Mouse (Mus musculus): Measurements from ENCODE around the gene Itgal.
"Not testable (repeated sequence)": the region's sequence is repeated elsewhere in the genome, so short reads cannot be mapped to it uniquely, and the experiment has no call there.

Itgal gene

DNA sequence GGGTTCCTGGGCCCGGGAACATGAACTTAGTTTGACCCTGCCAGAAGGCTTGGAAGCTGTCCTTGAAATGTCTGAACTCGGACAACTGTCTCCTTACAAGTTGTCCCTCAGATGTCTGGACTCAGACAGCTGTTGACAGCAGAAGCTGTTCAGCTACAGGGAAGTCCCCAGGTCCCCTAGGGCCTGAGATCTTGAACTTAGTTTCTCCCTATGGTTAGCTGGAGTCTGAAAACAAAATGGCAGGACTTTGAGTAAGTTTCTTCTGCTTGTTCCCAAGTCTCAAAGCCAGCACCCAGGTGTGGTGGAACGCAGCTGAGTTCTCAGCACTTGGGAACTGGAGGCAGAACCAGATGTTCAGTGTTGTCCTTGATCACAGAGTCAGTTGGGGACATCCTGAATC lies 16.0 kb upstream of the Itgal start:
- no peak for DNase-seq

DNA sequence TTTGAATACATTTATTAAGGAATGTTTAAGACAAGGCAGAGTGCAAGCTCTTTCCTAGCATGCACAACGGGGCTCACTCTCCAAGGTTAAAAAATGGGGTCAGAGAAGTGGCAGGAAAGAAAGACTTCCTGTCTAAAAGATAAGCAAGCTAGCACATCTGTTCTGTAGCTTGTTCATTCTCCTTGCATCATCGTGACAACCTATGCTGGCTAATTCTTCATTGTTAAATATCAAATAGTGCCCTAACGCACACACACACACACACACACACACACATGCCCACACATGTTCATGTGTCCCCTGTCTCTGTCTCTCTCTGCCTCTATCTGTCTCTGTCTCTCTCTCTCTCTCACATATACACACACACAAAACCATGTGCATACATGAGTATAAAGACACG lies 14.9 kb upstream of the Itgal start:
- no peak for DNase-seq

DNA sequence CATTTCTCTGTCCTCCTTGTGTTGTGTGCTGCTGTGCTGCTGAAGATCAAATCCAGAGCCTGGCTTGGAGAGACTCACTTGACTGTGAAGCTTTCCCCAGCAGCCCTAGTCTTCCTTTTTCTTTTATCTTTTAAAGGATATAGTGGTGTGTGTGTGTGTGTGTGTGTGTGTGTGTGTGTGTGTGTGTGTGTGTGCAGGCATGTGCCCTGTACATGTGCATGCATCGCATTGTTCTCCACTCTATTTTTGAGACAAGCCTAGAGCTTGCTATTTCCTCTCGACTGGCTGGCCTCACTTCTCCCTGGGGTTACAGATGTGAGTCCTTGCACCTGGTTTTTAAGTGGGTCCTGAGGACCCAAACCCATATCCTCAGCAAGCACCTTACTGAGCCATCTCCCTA lies 13.9 kb upstream of the Itgal start:
- no peak for DNase-seq

DNA sequence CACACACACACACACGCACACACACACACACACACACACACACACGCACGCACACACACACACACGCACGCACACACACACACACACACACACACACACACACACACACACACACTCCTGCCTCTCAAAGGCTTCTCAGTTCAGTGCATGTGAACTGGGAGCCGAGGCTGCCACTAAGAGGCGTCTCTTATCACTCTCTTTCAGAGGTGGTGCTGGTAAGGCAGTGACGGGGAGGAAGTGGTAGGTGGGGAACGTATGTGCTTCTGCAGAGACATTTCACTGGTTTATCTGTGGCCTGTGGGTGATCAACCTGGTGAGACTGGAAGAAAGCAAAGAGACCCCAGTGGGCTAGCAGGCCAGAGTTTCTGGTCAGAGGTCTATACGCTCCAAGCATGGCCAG lies 10.9 kb upstream of the Itgal start:
- no peak for DNase-seq

DNA sequence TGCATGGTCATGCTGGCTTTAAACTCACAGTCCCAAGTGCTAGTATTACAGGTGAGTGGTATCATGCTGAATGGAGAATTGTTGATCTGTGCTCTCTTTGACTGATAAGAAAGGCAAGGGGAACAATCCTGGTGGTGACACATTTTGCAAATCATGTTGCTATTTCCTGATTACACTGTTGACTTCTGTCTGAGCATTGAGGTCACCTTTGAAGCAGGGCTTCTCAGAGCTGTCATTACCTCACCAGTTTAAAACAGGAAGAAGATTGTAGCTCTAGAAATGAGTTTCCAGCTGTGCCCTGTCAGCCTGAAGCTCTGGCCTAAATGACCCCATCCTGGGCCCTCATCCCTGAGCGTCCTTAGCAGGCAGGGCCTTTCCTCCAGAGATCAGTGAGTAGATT lies 8.1 kb upstream of the Itgal start:
- DNase-seq, result no peak

DNA sequence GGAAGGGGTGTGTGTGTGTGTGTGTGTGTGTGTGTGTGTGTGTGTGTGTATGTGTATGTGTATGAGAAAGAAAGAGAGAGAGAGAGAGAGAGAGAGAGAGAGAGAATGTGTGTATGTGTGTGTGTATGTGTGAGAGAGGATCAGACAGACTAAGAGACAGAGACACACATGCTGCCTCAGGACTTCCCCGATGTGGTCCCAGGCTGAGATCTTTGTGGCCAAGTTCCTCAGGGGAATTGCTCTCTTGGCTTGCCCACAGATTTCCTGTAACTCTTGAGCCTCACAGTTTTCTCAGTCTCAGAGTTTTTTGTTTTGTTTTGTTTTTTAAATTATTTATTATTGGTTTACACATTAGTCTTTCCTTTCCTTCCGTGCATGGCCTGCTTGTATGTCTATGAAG lies 6.8 kb upstream of the Itgal start:
- DNase-seq, result no peak

DNA sequence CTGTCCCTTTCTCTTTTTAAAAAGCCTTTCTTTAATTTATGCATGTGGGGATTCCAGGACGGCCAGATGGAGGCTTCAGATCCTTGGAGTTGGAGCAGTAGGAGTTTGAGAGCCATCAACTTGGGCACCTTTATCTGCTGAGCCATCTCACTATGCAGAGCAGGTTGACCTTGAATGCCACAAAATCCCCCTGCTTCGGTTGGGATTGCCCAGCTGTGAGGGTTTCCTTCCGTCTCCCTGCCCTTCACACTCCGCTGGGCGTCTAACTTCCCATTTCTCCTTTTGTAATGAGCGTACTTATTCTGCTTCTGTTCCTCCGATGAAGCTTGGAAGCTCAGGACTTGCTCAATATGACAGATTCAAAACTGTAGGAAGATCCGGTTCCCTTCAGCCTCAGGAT lies 5.9 kb upstream of the Itgal start:
- no peak for DNase-seq

DNA sequence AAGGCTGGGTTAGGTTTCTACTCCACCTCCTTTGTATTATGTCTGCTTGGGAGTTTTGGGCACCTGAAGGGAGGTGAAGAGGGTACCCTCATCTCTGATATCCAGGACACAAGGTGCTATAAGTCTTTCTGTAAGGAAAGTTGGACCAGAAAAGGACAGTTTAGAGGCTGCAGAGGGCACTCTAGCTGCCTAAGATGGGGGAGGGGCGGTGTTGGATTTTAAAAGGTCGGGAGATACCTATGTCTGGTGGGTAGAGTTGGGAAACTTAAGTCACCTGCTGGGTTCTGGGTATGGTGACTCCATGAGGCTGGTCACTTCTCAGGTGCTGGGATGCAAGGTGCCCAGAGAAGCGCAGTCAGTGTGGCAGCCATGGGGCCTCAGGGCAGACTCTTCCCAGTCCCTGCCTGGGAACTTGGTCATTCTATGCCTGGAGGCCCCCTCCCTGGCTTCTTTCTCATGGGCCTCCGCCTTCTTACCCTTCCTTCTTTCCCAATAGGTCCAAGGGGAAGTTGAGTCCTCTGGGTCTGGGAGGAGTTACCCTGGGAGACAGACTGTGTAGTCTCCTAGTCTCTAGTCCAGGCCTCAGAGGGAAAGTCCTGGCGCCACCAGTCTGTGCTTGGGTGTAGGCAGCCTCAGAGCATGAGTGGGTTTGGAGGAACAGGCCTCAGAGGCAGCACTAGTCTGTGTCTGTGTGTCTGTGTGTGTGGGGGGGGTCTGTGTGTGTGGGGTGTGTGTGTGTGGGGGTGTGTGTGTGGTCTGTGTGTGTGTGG lies 911 bp downstream of the Itgal start:
- no peak for DNase-seq

DNA sequence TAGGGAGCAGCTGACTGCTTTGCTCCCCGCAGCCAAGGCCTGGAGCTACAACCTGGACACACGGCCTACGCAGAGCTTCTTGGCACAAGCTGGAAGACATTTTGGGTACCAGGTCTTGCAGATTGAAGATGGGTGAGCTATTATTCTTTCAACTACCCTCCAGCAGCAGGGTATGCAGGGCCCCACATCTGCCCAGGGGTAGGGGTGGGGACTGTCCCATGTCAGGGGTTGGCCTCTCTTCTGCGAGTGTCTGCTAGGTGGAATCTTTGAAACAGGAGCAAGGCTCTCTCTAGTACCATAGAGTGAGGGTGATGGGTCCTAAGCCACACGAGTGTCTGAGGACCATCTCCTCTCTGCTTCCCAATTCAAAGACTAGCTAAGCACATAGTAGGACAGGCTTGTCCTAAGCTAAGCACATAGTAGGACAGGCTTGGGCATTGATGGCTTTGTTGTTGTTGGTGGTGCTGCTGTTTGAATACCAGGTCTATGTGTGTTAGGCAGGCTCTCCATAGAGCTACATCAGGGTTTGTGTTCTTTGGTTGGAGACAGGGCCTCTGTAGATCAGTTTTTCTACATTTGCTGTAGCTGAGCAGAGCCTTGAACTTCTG lies 1.6 kb downstream of the Itgal start:
- no peak for DNase-seq

DNA sequence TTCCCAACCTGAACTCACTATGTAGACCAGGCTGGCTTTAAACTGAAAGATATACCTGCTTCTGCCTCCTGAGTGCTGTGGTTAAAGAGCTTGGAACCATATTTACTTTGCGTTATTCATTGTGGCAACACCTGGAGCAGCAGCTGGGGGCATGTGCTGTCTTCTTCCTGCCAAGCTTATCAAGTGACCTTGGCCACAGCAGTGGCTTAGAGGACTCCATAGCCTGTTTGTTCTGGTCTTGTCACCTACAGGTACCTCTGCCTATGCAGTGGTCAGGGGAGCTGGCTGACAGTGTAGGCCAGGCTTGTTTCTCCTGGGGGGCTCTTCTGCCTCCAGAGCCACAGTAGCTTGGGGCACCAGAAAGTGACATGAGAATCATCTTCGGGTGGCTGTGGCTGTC lies 12.4 kb downstream of the Itgal start:
- DNase-seq, result no peak

DNA sequence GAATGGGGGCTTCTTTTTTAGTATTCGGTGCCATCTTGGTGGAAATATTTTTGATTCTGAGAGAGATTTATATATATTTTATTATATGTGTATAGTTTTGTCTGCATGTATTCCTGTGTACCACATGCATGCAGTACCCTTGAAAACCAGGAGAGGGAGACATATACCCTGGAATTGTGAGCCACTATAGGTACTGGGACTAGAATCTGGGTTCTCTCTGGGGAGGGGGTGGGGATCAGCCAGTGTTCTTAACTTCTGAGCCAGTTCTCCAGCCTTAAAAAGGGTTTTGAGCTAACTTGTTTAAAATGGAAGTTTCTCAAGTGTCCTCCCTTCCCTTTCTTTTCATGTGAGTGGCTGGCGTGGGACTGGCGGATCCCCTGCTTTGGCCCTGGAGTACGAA lies 12.8 kb downstream of the Itgal start:
- peak; percentile 66 for DNase-seq

DNA sequence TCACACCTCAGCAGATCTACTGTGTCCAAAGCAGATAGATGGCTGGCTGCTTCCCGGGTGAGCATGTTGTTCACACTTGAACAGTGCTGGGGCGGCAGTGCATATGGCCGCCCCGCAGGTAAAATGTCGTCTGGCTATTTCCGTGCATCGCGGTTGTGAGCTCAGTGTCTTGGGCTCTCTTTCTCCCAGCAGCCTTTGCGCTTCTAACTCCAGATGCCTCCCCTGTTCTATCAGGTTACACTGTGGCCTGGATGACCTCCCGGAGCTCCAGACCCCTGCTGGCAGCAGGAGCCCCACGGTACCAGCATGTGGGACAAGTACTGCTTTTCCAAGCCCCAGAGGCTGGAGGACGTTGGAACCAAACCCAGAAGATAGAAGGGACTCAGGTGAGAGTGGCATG lies 13.9 kb downstream of the Itgal start:
- DNase-seq, result no peak

DNA sequence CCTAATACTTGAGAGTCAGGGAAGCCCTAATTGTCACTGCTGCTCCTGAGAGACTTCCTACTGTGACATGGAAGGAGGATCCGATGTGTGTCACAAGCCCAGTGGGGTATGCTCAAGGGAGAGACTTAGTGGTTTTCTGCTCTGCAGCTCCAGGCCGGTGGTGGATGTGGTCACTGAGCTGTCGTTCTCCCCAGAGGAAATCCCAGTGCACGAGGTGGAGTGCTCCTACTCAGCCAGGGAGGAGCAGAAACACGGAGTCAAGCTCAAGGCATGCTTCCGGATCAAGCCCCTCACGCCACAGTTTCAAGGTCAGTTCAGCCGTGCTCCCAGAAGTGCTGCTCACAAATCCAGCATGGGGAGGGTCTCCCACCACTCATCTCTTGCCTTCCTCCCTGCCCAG lies 17.9 kb downstream of the Itgal start:
- DNase-seq, result no peak

DNA sequence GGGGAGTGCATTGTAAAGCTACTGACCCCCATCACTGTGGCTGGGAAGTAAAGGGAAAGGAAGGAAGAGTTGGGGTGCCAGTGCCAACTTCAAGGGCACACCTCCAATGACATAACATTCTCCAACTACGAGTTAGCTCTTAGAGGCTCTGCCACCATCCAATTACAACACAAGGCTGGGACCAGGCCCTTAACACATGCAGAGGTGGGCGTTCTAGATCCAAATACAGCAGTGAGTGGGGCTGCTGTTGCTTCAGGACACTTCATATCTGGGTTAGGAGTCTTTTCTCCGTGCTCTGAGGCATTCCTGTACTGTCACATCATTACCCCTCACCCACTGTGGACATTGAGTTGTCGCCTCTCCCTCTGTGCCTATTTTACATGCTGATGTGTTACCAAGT lies 25.0 kb downstream of the Itgal start:
- no peak for DNase-seq

DNA sequence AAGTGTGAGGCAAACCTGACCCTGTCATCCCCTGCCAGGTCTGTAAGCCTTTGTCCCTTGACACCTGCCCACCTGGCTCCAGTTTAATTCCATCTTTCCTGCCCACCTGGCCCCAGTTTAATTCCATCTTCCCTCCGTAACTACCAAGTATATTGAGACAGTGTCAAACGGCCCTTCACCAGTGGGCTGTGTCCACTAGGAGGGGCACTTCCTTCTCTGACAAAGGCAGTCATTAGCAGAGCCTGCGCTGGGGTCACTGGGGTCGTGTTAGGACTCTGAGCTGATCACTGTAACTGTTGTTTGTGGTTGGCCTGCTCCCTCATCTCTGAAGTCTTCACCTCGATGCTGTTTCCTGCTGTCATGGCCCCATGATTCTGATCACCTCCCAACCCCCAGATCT lies 26.0 kb downstream of the Itgal start:
- DNase-seq, result no peak

DNA sequence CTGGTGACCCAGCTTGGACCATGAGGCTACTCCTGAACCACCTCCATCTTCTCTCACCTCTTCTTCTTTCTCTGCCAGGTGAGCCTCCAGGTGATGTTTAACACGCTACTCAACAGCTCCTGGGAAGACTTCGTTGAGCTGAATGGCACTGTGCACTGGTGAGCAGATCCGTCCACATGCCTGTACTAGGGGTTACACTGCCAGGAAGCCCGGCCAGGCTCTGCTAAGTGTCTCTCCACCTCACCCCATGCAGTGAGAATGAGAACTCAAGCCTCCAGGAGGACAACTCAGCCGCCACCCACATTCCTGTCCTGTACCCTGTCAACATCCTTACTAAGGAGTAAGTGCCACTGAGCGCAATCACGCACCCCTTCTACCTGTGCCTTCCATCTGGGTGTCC lies 28.9 kb downstream of the Itgal start:
- DNase-seq, result no peak

DNA sequence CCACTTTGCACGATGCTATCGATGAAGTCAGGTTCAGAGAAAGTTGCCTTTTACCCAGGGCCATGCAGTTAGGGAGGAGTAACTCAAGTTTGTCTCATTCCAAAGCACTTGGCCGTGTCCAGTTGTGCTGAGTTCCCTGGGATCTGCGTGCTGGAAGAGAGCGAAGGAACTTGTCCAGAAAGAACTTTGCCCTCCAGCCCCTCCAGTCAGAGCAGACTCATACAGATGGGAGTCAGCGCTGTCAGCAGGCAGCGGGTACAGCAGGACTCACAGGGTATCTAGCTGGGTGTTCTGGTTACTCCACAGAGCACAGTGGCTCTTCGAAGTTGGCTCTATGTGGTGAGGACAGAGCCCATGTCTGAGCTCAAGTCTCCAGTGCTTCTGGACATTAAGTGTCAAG lies 29.5 kb downstream of the Itgal start:
- DNase-seq, result no peak

DNA sequence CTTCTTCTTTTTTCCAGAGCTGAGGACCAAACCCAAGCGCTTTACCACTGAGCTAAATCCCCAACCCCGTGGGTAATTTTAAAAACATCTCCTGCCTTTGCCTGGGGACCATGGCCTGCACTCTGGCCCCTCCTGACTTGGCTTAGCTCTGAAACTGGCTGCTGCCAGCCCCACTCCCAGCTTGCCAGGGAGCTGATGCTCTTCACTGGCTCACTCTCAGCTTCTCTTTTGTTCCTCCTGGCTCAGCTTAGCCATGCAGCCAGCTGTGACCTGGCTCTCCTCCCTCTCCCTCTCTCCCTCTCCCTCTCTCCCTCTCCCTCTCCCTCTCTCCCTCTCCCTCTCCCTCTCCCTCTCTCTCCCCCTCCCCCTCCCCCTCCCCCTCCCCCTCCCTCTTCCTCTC lies 30.6 kb downstream of the Itgal start:
- no peak for DNase-seq

DNA sequence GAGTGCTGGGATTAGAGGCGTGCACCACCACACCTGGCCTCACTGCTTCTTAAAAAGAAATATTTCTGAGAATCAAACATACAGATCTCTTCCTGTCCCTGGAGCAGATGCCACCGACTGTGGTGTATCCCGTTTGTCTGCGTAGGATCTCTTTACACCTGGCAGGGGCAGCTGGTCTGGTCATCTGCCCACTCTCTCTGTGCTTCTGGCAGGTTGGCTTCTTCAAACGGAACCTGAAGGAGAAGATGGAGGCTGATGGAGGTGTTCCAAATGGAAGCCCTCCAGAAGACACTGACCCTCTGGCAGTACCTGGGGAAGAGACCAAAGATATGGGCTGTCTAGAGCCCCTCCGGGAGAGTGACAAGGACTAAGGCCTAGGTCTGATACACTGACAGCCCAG lies 37.2 kb downstream of the Itgal start:
- DNase-seq, result no peak

DNA sequence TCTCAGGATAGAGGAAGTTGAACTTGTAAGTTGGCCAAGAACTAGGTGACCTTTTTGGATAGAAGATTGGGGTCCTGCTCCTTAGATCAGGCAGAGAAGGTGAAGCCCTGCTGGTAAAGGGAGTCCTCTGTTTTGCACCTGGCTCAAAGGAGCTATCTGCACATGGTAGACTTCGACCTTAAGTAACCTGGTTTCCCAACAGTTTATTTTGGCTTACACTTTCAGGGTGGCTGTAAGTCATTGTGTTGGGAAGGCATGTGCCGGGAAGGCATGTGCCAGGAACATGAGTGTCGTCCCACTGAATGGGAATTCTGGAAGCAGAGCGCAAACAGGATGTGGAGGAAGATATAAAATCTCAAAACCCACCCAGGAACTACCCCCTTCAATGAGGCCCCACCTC lies 39.5 kb downstream of the Itgal start:
- DNase-seq, result no peak

DNA sequence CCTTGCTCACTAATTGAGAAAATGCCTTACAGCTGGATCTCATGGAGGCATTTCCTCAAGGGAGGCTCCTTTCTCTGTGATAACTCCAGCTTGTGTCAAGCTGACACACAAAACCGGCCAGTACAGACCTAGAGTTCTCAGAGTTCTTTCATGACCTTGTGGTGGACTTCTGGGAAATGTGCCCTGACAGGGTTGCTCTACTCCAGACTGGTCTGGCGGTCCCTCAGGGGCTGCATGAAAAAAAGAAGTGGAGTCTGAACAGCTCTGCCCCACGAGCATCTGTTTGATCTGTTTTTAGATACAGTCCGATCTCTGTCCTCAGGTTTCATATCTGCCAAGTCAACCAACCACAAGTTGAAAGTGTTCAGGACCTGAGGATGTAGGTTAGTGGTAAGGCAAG lies 41.6 kb downstream of the Itgal start:
- DNase-seq, result no peak

DNA sequence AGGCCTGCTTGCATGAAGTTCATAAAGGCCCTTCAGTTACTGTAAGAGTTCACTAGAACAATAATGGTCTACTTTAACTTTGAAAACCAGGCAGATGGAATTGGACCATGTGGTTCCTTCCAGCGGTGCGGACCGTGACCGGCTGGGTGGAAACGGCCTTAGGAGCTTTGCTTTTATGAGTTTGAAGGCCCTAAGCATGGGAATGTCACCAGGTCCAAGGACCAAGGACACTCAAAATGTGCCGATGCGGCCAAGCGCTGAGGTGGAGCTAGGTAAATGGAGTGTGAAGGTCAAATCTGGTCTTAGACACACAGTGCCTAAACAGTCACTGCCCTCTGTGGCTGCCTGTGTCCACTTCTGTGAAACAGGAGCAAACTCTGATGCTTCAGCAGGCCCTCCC lies 45.3 kb downstream of the Itgal start:
- DNase-seq, result no peak

DNA sequence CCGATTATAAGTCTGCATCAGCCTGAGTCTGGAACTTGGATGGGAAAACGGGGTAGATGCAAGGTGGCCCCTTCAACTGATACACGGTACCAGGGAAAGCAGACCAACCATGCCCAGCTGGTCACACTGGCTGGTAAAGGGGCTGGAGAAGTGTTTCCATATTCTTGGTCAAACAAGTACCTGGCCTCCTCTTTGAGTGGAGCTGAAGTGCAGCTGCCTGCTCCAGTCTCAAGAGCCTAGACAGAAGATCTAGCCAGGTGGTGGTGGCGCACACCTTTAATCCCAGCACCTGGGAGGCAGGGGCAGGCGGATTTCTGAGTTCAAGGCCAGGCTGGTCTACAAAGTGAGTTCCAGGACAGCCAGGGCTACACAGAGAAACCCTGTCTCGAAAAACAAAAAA lies 45.8 kb downstream of the Itgal start:
- not testable (repeated sequence) for DNase-seq

DNA sequence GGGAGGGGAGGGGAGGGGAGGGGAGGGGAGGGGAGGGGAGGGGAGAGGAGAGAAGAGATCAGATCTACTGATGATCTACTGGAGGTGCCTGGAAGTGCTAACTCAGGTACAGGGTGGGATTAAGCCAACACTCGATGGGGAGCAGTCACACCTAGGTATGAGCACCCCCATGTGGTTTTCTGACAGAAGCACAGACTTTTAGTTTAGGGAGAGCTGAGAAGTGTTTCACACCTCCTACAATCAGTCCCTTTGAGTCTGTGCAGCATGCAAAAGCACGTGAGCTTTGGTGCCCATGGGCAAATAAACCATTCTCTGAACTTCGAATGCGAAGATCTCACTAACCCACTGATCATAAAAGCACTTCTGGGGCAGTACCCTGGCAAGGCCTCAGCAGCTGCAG lies 46.3 kb downstream of the Itgal start:
- no peak for DNase-seq

DNA sequence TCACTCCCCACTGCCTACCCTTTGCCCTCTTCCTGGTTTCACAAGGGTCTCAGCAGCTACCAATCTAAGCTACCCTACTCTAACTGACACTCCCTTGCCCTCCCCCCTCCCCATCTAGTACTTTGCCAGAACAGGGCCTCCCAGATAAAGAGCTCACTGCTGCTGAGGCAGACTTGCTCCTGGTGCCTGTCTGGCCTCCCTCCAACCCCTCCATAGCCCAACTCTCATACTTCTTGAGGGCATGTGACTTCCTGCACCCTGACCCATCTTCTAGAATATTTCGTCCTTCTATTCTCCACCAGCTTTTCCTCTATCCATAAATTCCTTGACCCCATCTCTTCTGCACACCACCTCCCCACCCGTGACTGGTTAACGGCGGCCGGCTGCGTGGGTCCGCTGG lies 46.8 kb downstream of the Itgal start:
- no peak for DNase-seq
